Mouse (Mus musculus): ENCODE data around the gene Pdp2.

Pdp2 gene

DNA sequence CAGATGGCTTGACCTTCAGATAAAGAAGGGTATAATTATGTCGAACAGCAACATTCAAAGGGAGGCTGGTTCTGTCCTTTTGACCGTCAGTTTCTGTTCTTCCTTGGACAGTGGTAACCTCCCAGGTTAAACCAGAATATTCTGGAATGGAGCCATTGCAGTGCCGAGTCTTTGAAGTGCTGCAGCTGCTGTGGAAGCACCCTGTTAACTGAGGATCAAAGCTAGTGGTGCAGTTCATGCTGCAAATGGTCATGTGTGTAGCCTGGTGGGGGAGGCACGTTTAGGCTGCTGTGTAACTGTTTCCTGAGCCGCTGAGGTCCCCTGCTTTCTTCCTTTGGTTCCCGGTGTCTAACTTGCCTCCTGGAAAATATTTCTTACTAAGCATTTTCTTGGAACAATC lies 7.2 kb downstream of the Pdp2 start:
- DNase-seq: no peak

DNA sequence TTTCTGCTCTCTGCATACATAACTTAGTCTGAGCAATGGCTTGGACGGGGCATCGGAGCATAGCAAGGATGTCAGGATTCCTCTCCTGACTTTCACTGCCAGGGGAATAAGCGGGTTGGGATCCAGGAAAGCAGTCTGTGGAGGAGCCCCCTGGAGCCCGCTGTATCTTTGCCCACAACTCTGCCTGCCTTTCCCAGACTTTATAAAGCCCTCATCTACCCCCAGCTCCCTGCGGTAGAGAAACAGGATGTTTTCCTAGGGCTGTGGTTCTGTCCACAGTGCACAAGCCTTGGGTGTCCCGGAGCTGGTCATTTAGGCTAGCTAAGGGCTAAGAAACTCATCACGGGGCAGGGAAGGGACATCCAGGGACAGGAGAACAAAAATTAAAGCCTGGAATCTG lies 10.1 kb downstream of the Pdp2 start:
- DNase-seq: no peak

DNA sequence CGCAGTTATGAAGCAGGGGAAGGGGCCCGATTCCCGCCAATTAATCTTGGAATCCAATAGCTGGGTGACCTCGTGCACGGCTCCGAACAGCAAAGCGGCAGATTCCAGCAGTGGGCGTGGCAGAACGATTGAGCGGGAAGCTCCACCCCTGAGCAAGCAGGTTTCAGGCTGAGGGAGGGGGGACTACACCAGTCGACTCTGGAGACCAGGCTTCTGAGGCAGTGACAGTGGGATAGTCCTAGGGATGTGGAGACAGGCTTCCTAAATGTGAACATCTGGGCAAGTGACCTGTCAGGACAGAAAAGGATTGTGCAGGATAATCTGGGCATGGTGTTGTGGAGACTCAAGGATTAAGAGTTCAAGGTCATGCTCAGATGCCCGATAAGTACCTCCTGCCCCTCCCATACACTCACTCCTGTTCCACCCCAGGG lies 10.7 kb downstream of the Pdp2 start:
- DNase-seq: peak; percentile 20

DNA sequence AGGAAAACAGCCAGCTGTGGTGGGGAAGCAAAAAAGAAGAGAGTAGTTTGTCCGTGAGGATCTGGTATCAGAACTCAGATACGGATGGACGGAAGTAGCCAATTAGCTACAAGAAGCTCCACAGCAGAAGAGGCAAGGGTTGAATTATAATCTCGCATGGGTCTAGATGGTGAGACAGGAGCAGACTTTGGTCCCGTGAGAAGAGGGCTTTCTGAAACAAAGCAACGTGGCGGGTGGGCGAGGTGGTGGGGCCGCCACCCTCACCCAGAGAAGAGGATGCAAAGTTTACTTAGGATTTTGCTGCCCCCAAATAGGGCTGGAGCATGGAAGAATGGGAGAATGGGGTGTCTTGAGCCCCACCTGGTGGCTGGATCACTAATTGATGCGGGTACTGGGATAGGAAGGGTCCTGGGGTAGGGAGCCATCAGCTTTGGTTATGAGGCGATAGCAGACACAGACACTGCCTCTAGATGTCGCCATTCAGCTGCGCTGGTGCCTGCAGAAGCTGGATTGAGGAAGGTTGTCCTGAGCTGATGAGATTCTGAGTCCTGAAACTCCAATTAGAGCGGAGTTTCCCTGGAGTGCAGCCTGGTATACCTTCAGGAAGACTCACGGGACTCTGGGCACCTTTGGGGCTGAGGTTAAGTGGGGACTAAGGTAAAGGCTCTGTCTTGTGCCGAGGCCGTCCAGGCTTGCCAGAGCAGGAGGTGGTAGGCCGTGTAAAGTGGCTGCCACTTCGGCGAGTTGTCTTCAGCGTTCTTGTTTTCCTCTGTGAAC lies 11.4 kb downstream of the Pdp2 start:
- peak; percentile 92 for DNase-seq

DNA sequence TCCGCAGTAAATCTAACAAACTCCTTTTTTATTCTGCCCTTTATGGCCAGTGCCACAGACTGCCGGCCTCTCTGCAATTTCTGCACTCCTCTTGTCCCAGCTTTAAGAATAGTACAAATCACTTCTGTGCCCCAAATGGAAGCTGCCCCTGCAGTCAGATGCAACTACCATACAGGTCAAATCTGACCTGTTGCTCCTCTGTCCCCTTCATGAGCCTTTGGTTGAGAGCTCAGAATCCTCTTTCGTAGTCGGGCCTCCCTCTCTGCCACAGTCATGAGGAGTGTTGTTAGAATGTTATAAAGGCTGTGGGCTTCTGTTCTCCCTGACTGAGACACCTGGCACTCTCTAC lies 12.0 kb downstream of the Pdp2 start:
- no peak for DNase-seq

DNA sequence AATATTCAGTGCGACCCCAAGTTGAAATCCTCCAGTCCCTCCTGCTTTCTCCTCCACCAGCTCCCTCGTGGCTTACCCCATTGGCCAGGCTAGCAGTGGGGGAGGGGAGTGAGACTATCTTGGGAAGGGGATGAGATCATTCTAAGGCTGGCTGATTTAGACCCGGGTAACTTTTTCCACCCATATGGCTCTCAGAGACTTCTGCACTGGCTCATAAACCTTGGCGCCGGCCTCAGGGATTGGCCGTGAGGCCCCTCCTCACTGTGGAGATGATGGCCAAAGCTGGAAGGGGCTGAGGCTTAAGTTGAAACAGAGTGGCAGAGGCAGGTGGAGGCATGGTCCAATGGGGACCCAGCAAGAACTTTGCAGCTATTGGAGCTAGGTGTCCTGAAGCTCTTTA lies 15.1 kb downstream of the Pdp2 start:
- DNase-seq: no peak

DNA sequence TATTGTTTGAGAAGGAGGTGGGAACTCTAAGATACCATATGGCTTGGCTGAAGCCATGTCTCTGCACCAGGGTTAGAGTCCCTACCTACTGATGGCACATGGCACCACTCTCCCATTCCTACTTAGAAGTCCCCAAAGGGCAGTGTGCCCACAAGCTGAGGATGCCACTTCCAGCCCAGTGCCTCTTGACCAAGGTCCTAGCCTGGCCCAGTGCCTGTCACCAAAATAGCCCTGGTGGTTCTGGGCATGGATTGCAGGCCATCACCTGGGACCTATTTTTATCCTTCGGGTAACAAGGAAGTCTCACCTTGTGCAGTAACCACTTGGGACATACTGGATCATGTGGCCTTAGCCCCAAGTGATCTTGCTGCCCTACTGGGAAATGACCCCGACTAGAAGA lies 16.7 kb downstream of the Pdp2 start:
- no peak for DNase-seq

DNA sequence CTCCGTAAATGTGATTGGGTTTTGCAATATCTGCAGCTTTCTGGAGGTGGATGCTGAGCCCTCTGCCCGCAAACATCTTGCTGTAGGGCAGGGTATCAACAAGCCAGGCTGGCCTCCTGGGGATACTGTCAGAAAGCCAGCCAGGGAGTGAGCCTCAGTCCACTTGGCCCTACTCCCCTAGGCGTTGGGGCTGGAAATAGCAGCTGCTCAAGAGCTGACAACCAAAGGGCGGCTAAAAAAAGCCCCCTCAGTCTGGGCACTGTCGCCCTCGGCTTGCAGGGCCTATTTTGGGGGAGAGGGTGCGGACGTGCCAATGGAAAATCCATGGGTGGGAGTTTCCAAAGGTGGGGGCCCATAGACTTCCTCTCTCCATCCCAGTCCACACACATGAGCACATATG lies 18.0 kb downstream of the Pdp2 start:
- no peak for DNase-seq

DNA sequence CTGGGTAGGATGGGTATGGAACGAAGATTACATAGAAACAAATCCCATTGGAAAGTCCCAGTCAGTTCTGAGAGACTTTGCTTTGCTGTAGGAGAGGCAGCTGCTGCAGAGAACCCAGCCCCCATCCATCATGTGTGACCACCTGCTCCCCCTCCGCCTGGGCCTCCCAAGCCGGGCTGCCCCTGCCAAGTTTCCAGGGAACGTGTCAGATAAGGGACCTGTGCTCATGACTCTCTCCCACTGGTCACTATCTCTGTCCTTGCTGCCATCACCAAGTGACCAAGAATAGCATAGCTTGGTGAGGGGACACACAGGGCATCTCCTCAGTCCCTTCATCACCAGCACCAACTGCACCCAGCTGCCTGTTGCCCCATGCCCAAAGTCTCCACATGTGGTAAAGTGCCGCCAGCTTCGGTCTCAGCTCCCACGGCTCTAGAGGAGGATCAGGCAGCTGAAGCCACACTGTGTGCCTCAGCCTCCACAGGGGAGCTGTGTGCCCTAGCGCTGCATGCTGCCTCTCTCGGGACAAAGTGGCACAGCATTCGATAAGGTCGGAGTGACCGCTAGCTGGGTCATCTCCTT lies 19.0 kb downstream of the Pdp2 start:
- DNase-seq: no peak

DNA sequence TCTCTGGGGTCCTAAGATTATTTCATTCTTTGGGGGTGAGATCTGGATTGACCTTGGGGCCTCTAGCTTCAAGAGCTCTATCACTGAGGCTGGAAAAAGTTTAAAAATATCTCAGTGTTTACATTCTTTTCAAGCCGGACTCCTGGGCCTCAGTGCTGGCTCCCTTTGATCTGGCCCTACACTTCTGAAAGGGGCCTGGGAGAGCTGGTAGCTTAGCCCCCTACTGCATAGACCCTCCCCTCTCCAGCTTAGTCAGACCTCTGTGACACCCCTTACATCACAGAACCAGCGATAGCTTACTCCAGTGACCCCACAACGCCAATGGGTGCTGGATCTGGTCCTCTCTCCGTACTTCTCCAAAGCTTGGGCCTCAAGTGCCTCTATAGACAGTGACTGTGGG lies 20.4 kb downstream of the Pdp2 start:
- DNase-seq: no peak

DNA sequence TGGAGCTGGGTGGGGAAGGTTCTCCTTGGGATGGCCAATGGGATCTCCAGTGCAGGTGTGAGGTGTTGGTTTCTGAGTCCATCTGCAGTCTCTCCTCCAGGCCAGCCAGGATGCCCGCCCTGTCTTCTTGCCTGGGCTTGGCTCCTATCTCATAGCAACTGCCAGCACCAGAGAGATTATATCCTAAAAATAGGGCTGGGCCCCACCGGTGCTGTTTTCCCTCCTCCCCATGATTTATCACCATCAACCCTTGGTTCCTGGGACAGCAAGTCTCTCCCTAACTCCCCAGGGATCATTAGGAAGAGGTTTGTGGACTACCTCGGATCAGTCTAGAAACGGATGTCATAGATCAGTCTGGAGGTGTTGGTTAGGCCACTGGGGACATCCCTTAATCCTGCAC lies 21.9 kb downstream of the Pdp2 start:
- DNase-seq: no peak

DNA sequence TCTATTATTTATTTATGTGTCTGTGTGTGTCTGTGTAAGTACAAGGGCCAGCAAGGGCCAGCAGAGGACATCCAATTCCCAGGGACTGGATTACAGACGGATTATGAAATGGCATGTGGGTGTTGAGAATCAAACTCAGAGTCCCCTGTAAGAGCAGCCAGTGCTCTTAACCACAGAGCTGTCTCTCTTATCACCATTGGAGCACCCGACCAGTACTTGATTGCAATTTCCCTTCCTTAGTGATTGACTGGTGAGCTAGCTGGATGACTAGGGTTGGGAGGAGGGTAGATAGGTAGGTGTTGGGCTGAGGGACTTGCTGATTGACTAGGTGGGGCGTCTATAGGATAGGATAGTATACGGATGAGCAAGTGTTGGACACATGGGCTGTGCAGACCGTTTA lies 29.5 kb downstream of the Pdp2 start:
- no peak for DNase-seq

DNA sequence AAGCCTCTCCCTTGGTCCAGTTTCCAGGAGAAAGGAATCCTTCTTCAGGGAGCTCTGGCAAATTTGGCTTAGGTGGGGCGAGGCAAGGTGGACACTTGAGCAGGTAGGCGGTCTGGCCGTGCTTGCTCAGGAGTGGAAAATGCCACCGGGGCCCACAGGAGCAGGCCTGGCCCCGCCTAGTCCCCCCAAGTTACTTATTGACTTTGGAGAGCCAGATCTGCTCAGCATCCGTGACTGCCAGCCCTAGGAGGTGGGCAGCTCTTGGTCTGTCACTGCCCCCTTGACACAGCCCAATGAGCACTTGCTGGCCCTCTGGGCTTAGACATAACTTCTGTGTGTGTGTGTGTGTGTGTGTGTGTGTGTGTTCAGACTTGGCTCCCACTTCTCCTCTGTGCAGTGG lies 32.9 kb downstream of the Pdp2 start, which contains the start of gene Cdh16:
Cdh16 (minus strand) TSS at position 236 of the 400 bp plus-strand sequence.
- peak; percentile 73 for DNase-seq

DNA sequence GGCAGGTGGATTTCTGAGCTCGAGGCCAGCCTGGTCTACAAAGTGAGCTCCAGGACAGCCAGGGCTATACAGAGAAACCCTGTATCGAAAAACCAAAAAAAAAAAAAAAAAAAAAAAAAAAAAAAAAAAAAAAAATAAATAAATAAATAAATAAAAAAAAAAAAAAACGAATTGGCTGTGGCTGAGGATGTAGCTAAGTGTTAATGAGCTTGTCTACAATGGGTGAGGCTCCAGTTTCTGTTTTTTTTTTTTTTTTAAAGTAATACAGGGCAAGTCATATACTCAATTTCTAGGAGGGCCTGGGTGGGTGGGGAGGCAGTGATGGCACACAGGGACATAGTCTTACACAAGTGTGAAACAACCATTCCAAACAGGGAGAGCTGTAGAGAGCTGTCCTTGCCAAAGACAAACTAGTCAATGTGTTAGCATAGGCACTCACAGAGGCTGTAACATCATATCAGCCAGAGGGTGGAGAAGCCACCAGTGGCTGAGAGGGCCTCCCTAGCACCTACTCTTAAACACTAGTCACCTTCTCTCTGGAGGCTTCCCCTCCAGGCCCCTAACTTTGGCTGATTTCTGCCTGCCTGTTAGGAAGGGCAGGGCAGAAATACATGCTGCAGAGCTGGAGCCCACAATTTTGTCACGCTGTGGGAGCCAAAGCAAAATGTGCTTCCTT lies 36.0 kb downstream of the Pdp2 start:
- no peak for DNase-seq

DNA sequence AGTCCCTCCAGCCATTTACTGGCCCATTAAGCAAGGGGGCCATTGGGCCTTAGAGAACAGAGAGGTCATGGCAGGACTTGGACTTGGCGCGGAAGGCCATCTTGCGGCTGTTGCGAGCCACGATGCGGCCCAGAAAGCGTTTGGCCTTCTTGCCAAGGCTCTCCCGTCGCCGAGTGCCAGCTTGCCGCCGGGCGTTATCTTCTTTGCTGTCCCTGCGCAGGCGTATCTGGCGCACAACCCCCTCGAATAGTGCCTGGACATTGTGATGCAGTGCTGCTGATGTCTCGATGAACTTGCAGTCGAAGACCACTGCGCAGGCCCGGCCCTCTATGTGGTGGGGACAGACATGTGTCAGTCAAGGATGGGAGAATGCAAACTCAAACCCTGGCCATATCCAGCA lies 37.2 kb downstream of the Pdp2 start:
- no peak for DNase-seq

DNA sequence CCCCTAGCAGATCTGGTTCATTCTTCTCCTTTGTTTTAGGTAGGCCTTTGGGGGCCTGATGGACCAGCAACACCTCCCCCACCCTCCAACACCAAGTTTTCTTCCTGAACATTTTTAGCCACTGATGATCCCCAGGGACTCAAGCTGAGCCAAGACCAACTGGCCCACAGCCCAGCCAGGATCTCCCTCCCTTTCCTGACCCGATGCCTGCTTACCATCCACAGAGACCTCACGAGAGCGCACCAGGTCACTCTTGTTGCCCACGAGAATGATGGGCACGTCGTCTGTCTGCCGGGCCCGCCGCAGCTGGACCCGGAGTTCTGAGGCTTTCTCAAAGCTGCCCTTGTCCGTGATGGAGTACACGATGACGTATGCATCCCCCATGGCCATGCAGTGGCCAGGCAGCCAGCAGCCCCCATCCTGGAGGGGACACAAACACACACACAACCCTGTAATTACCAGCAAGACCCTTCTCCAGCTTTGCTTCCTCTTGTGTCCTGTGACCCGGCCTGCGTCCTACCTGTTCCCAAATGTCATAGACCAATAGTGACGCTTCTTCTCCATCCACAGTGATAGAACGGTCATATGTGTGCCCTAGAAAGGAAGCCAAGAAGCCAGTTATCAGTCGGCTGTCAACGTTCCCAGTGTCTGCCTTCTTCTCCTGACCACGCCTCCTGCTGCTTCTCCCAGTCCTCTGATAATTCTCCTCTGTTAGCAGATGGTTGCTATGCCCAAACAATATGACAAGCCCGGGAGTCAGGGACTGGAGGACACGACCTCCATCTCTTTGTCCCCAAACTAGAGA lies 38.3 kb downstream of the Pdp2 start:
- DNase-seq: peak; percentile 30

DNA sequence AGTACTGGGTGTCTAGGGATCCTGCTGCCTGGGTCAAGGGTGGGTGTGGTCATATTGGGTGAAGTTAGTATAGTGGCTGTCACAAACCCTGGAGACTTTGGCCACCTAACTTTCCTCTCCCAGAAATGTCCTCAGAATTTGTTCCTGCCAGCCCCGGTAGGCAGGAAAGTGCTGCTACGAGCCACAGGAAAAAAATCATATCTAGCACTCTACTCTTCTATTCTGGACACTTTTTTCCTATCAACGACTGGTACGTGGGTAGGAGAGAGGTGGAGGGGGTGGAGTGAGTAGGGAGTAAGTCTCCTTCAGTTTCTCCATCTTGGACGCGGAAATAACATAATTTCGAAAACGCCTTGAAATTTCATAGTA lies 38.8 kb downstream of the Pdp2 start:
- DNase-seq: no peak

DNA sequence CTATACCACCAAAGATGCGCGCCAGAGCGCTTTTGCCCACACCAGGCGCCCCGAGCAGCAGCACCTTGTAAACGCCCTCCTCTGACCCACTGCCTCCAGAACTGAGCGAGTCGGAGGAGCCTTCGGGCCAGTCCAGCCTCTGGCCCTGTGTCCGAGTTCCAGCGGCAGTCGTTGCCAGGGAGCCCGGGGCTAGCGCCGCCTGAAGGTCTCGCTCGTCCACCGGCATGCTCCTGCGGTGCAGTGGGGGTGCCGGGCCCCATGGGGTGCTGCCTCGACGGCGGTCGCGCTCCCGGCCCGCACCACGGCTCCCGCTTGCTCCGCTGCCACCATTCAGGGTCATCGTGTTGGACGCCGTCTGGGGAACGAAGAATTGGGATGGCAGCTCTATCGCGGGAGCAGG lies 39.3 kb downstream of the Pdp2 start:
- no peak for DNase-seq

DNA sequence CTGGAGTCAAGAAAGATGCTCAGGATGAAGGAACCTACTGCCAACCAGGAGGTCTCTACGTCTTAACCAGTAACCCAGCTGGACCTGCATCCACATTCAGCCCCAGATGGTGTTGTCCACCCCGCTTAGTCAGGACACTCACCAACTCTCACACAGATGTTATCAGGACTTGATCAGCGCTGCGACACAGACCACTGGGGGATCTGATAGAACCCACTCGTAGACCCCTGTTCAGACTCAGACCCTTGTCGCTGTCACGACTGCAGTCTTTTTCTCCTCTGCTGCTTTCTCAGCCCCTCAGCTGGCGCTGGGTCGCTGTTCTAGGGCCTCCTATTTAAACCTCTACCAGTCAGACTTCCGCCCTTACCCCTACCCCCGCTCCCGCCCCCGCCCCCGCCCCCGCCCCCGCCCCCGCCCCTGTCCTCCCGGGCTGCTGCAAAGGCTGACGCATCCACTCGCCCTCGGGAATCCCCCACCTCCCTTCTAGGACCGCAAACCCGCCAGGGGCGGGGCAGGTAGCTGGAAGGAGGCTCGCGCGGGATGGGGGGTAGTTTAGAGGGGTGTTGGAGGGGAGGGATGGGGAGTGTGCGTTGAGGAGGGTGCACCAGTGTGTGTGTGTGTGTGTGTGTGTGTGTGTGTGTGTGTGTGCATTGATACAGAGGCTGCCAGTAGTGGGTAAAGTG lies 39.9 kb downstream of the Pdp2 start, which contains the start of gene Rrad:
Rrad (minus strand) TSS at position 347 of the 683 bp plus-strand sequence.
- DNase-seq: peak; percentile 64

DNA sequence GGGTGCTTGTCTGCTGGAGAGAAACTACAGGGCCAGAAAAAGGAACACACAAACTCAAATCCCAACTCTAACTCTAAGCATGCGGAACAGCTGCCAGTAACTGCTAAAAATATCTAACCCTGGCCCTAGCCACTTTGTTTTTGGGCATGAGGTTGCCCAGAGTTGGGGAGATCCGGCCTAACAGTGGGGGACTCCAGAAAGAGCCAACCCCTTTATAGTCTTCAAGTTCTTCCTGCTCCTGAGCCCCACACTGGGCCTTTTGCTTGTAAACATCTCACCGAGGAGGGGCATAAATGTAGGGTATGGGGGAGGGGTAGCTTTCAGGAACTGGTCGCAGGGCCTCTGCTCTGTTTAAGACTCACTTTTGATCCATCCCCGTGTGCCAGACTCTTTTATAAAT lies 40.7 kb downstream of the Pdp2 start:
- DNase-seq: no peak

DNA sequence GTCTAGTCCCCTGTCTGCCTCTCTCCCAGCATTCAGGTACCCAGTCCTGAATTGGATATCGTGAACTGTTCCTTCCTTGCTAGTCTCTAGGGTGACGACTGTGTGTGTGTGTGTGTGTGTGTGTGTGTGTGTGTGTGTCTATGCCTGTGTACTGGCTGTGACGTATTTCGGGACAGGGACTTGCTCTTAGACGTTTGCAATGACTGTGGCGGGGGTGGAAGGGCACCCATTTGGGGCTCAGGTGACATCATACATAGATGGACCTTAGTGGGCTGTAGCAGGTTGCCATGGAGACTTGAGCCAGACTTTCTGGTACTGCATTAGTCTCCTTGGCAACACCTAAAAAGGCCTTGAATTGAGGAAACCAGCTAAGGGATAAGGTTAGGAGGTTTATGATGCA lies 41.2 kb downstream of the Pdp2 start:
- DNase-seq: no peak

DNA sequence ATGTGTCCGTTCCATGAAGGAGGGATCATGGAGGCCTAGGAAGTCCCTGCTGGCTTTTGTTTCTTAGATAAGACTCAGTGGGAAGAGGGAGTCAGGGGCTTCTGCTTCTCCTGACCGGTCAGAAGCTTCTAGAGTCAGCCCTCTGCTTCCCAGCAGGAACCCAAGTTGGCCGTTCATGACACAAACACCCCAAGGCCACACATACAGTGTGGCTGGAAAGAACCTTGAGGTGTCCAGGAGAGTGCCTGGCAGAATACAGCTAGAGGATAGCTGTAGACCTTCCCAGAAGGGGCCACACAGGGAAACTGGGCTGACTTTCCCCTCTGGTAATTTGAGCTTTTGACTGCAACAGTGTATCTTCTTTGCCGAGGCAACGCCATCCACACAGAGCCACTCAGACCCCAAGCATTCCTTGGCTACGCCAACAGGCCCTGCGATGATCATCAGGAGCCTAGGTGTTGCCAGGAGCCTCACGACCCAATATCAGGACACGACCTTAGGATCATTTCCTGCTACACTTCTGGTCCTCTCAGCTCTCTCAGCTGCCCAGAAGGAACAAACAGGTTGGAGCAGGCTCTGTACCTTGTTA lies 42.0 kb downstream of the Pdp2 start:
- no peak for DNase-seq
